Mouse (Mus musculus) layer of hippocampus, postnatal 10 days (tissue): ENCODE data around the gene L3mbtl3. TPM values are rescaled to one million over a fixed set of nuclear protein-coding genes. Genes with fewer than 3 reads are reported as not detected.

Experiments
- DNase-seq, 2 experiments: peaks; one replicate each; pipeline ENCODE4 v3.0.0; 2021; ENCODE audit warnings: low spot score in 2 of 2
- microRNA-seq, 2 experiments: library from miRNA; unstranded; fragments of <30 nt; microRNA quantifications; one replicate each; pipeline ENCODE4 v1.2.0; 2021
- total RNA-seq, 2 experiments: library from RNA; stranded (reverse); gene quantifications; 2 replicates each; pipeline ENCODE4 v1.2.3; 2021

Gene L3mbtl3
- total RNA-seq, 2 experiments from 2014 or later: 24.1 to 24.8 TPM

DNA sequence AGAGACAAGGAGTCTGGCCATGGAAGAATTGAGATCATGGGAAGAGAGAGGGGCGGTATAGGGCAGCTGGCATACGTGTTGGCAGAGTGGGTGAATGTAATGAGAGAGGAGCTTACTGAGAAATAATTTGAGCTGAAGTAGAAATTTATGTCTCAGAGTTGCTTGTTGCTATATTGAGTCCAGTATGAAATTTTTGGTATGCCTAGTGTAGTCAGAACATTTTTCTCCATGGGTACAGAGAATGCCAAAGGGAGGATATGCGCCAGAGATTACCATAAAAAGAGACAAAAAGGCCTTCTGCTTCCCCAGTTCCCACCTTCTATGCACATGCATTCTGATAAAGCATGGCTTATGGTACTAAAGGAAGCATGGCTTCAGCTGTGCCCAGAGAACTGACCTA lies 132.6 kb downstream of the L3mbtl3 start:
- DNase-seq: no peak

DNA sequence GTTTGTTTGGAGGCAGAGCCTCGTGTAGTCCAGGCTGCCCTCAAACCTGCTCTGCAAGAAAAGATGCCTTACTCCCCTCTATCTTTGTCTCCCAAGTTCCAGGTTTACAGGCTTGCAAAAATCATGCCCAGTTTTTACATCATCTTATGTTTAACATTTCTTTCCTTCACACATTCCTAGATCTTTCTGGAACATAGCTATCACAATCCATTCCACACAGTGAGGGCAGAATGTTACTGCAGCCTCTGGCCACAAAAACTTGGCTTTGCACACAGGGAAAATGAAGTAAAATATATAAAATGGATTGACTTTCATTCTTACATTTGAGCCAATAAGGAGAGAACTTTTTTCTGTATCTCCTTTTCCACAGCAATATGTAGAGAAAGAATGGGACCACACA lies 136.7 kb downstream of the L3mbtl3 start:
- DNase-seq: no peak

DNA sequence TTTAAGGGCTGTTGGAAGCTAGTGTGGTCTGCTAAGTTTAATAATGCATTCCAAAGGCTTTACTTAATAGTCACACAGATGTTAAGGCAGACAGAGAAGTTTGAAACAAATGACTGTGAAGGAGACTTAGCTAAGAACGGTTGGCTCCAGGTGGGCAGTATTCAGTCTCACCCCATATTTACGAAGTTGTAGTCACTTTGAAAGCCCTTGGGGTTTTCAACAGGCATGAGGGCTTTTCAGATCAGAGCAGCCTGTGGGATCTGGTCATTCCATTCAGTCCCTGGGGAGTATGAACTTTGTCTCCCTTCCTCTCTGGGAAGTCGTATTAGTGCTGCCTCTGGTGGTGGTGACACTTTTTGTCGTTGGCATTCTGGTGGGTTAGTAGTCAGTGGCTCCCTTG lies 137.2 kb downstream of the L3mbtl3 start:
- DNase-seq: no peak

DNA sequence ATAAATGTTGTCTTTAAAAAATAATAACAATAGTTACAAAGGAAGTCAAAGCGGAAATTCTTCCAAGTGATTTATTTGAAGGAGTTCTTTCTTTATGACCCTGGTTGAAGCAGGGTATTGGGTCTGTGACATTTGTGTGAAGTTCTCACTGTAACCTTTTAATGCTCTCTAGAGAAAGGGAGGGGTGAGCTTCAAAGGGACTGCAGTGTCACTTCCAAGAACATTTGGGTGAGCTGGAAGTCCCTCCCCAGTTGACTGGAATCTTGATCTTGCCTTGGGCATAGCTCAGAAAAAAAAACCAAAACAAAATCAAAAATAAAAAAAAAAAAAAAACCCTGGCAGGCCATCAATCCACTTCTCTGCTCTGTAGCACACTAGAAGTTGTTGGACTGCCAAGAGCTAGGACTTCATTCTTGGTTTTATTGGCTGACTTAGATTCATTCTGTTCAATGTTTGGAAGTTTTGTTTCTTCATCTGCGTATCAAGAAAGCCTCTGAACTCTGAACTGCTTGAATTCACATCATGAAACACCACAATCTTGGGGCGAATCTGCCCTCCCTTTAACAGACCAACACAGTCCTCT lies 143.6 kb downstream of the L3mbtl3 start:
- no peak for DNase-seq

DNA sequence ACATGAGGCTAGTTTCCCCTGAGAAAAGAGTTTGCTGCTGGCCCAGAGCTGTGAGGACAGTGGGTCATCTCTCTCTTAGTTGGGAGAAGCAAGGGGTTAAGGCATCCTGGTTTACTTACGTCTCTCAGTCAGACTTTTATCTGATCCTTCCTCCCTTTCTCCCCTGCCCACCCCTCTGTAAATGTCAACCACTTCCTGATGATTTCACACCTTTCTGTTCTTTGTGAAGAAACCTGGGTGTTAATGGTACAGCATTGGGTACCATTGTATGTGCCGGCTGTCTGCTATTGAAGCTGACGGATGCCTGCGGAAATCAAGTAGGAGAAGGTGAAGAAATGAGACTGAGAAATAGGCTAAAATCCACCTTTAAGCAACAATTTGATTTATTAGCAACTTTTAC lies 146.3 kb downstream of the L3mbtl3 start, which contains the start of gene Samd3:
Samd3 (plus strand) TSS at position 220 of the 400 bp plus-strand sequence.
- DNase-seq: no peak

DNA sequence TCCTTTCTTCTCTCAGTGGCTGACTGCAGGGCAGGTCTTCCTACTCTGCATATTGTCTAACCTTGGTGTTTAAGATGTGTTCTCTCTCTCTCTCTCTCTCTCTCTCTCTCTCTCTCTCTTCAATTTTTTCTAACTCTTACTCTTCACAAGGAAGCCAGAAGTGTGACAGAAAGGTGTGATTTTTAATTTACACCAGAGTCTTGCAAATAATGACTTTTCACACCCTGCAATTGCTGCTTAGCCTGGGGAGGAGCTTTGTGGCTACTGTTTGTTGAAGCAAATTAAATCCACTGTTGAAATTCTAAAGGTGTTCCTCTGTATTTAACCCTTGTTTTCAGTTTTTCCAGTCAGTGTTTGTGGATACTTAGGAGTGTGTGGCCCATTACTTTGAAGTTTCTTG lies 147.6 kb downstream of the L3mbtl3 start:
- DNase-seq: no peak

DNA sequence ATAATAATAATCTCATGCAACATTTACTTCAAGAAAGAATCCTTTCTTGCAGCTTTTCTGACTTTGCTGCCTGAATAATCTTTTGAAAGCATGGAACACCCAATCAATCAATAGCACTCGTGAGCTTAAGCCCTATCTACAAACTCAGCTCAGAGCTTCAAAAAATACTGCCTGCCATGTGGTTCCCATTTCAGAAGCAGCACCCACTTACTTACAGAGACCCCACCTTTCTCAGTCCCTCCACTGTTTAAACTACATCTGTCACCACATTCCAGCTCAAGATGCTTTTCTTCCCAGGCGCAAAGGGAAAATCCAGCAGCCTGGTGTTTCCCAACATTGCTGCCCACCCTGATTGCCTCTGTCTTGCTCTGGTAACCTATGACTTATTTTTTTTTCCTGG lies 149.0 kb downstream of the L3mbtl3 start:
- DNase-seq: no peak

DNA sequence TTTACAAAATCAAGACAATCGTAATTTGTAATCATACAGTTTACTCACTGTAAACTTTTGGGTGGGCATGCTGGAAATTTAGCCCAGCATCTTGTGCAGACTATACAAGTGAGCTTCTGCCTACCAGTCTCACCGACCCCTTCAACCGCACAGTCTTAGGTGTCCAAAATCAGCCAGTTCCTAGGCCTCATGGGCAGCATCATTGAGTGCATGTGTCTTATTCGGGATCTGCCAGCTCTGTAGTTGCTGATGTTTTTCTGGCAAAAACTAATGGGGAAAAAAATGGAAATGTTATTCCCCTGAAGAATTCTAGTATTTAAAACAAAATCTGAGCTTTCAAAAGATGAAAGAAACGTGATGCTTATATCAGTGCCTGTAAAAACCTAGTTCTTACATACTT lies 149.5 kb downstream of the L3mbtl3 start:
- DNase-seq: no peak

Small RNA genes lying within 50 kb of the gene (microRNA-seq; reads per million reads assigned to microRNA genes)
- gene Gm27754: 0 reads per million in 2 experiments

Other genes with a start within 250 kb of the L3mbtl3 start
- gene Samd3, start 146.3 kb downstream of the L3mbtl3 start, total RNA-seq: under 1 TPM; 0.31 to 0.50 TPM